Mouse (Mus musculus): Measurements from ENCODE around the gene Diexf.

Diexf gene

DNA sequence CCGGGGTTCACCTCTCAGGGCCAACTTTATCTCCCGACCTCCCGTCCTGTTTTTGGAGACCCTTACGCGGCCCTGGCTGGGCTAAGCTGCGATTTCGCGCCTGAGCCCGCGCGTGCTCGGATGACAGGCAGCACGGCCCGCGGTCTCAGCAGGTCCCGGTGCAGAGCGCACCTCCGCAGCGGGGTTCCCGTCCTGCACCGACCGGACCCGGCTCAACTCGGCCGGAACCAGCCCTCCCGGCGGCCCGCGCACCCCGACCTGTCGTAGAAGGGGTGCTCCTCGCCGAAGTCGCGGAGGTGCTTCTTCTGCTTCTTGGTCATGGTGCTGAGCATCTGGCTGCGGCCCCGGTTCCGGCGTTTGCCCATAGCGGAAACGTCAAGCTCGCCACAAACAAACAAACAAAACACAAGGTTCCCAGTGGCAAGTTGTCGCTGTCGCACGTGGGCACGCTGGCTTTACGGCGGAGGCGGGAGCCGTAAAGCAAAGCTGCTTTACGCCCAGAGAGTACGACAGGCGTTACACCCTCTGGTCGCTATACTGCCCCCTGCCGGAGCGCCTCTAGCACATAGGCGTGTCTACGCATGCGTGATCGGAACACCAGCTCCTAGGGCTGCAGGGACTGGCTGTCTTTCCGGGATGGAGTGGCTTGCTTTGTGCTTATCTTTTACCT, at the start of gene Diexf:
TSS of gene Diexf (minus strand) at position 487 of the 670 bp plus-strand sequence.
- in situ Hi-C loops (cut with MboI, MseI): loop anchor here (5.0 kb wide), 1 partner anchor 62 kb away; no protein-coding TSS in a partner anchor

DNA sequence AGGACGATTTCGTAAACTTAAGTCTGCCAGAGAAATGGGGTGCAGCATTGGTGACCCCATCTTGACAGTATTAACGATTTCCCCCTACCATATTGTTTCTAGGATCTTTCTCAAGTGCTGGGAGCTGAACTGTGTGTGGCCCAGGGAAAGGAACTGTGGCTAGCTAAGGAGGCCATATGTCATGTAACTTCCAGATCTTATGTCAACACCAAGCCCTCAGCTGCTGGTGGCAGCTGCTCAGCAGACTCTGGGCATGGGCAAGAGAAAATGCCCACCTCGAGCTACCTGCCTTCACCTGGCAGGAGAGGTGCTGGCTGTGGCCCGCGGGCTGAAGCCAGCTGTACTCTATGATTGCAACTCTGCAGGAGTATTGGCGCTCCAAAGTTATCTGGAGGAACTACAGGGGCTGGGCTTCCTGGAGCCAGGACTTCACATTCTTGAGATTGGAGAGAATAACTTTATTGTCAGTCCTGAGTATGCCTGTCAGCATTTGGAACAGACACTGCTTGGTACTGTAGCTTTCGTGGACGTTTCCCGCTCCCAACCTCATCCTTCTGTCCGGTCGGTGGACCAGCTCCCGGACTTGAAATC, 44.2 kb upstream of the Diexf start:
- in situ Hi-C loops (cut with MboI, MseI): no loop called here

DNA sequence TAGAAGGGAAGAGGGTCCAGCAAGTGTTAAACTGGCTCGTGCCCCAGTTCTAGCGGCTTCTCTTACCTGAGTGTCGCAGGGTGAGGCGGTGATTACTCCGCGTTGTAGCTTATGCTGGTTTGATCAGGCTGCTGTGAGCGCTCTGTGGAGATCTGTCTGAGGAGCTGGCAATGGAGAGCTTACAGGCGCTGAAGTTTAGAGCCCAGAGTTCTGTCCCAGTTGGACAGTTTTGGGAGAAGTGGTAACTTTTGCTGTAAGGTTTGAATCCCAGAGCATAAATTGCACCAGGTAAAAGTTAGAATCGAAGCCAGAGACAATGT, 43.7 kb upstream of the Diexf start:
- in situ Hi-C loops (cut with MboI, MseI): no loop called here

DNA sequence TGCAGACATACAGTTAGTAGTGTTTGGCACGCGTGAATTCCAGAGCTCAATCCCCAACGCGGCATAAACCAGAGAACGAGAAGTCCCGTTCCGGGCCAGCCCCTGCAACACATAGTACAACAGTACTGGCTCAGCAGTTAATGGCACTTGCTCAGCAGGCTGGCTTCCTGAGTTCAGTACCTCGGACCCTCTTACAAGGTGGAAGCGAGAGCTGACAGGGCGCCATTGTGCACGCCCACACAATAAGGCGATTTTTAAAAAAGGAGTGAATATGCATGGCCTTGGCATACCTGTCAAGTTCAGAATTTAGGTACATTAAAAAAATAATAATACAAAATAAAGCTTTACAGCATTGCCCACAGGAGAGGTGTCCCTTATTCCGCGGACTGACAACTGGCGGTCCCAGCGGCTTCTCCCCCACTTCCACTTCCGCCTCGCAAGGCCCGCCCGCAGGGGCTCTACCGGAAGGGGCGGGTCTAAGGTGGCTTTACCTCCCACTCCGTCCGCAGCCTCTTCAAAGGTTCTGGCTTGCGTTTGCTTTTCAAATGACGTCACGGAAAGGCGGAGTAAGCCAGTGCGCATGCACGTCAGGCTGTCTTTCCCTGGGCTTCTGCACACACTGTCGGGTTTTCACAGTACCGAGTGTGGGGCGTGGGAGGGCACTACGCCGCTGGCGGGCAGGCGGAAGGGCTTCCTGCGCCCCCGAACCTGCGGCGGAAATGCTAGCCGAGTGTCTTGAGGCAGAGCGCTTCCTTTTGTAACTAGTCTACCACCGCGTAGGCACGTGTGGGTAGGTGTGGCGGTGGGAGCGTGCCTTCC, 43.1 kb upstream of the Diexf start:
- in situ Hi-C loops (cut with MboI, MseI): no loop called here

DNA sequence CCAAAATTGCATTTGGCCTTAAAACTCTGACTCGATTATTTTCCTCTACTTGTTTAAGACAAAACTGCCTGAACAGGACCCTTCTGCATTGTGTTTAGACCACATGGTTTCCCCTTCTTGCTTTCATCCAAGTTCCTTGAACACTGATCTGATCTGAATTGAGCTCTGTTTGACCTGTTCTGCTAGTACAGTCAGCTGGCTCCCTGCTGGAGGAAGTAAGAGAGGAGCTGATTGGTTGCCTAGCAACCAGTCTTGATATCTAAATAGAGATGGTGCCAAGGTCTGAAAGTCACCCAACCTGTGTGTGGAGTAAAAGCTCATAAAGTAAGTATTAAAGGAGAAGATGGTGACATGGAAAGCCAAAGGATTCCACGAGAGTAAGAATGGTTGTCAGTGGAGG, 39.8 kb upstream of the Diexf start:
- in situ Hi-C loops (cut with MboI, MseI): no loop called here

DNA sequence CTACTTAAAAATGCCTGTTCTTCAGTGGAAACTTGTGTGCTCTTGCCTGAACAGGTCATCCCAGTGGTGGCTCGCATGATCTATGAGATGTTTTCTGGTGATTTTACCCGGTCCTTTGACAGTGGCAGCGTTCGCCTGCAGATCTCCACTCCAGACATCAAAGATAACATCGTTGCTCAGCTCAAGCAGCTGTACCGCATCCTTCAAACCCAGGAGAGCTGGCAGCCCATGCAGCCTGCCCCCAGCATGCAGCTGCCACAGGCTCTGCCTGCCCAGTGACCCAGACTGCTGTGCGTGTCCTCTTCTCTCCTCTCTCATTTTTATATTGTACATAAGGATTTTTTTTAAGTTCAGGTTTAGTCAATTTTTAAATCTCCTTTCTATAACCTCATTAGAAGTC, 39.2 kb upstream of the Diexf start:
- in situ Hi-C loops (cut with MboI, MseI): no loop called here

DNA sequence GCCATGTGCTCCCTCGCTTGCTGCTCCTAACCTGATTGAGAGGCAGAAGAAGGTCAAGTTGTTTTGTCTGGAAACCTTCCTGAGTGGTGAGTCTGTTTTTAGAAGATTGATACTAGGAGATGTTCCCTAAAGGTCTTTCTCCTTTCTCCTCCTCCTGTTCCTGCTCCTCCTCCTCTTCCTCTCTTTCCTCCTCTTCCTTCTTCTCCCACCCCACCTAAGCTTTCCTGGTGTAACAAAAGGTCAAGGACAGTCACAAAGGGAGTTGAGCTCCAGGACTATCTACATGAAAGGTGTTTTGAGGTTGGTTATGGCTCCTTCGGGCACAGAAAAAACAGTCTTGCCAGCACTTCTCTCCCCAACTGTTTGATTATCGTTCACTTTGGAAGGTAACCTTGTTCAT, 37.7 kb upstream of the Diexf start, which contains the start of gene A130010J15Rik:
TSS of gene A130010J15Rik (plus strand) at position 301 of the 400 bp plus-strand sequence.
- in situ Hi-C loops (cut with MboI, MseI): no loop called here

DNA sequence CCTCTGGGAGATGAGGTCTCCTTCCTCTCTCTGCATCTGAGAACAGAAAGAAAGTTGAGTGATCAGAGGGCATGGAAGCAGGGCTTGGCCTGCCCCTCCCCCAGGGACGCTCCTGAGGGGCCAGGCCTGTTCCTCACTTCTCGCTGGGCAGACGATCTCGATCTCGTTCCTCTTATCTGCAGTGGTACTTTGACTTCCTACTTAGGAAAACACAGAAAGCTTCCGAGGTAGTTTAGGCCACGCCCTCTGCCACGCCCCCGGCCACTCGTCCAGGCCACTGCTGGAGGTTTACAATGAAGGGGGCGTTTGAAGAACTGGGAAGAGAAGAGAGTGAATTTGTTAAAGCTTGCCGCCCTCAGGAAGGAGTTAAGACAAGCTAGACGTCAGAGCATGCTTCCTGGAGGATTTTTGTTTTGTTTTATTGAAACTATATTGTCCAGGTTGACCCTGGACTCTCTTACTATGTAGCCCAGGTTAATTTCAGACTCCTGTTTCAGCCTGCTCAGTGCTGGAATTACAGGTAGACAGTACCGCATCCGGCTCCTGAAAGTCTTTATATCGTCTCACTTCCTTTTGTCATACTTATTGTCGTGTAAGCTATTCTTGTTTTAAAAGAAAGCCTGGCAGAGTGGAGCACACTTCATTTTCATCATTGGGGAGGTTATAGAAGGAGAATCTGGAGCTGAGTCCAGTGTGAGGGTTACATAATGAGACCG, 30.4 kb upstream of the Diexf start:
- in situ Hi-C loops (cut with MboI, MseI): no loop called here

DNA sequence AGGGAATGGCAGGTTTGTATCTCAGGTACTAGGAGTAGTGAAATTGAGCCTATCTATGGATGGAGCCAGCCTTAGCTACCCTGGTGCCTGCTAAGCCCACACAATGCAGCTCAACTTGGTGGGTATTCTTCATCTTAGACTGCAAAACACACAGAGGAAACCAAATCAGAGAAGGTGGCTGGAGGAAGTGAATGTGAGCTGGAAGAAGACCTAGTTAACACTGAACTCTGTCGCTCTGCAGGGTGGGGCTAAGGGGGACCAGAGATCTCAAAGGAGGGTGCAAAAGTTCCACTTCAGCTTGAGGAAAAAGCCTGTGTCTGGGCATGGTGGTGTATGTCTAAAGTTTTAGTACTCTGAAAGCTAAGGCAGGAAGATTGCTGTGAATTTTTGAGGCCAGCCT, 29.5 kb upstream of the Diexf start:
- in situ Hi-C loops (cut with MboI, MseI): no loop called here

DNA sequence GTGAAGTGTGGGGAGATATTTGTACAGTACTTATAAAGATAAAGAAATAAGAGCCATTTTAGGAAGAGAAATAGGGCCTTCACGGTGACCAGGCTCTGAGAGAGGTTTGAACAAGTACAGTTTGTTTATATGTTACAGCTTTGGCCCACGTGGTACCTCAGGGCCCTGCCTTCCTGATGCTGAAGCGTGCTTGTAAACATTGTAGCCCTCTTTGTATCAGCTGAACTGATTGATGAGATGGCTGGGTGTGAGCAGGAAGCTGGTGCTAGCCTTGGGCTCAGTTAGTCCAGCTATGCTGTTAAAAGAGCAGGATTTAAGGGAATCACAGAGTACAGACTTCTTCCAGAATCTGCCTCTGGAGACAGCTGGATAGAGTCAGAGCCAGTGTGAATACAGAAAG, 29.1 kb upstream of the Diexf start:
- in situ Hi-C loops (cut with MboI, MseI): no loop called here

DNA sequence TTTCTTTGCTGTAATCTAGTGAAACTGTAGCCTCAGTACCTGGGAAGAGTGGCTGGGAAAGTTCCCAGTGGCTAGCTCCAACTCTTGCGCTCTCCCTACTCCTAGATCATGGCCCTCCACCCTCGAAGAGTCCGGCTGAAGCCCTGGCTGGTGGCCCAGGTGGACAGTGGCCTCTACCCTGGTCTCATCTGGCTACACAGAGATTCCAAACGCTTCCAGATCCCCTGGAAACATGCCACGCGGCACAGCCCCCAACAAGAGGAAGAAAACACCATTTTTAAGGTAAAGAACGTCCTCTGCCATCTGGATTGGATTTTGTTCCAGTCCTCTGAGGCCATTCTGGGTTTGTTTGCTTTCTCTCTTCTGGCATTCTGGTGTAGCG, 27.0 kb upstream of the Diexf start:
- in situ Hi-C loops (cut with MboI, MseI): no loop called here

DNA sequence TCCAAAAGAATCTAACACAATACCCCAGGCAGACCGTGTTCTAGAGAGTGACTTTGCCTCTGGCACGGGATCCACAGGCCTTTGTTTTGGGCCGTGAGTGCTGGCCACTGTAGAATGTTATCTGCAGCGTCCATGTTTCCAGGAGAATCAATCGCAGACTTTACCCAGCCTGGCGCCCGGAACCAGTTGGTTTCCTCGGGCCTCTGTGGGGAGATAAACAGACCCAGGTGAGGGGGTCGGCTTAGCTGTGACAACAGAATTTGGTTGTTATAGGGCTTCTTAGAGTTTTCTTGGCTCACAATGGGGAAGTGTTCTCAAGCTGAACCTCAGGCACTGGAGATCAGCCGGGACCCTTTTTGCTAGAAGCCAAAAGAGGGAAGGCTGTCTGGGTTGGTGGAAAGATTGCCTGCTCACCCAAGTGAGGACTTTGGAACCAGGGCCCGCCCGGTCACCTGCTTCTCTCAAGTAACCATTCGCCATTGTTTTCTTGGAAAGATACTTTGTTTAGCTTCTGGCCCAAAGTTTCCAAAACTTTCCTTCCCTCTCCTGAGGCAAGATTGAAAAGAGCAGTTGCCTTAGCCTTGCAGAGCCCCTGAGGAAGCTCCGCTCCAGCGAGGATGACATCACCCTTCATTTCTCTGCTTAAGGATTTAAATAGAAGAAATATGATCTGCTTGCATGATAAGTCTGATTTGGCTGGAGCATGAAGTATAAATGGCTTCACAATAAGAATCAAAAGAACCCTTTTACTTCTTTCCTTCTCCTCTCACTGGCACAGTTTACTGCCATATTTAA, 26.4 kb upstream of the Diexf start:
- in situ Hi-C loops (cut with MboI, MseI): no loop called here

DNA sequence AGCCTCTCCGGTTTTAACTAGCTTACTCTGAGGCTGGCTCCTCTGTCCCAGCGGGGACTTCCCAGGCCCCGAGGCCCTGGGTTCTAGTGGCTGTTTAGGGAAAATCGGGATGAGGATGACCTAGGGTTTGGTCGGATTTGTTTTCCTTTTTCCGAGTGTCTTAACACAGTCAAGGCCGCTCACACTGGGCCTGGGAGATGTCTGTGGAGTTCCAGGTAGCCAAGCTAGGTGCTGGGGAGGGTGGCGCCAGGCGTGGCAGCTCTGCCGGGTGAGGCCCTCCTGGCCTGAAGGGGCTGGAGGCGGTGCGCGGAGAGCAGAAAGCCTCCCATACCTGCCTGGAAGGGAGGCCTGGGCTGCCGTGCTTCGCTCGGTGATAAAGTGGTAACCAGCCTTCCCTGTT, 23.5 kb upstream of the Diexf start:
- in situ Hi-C loops (cut with MboI, MseI): no loop called here

DNA sequence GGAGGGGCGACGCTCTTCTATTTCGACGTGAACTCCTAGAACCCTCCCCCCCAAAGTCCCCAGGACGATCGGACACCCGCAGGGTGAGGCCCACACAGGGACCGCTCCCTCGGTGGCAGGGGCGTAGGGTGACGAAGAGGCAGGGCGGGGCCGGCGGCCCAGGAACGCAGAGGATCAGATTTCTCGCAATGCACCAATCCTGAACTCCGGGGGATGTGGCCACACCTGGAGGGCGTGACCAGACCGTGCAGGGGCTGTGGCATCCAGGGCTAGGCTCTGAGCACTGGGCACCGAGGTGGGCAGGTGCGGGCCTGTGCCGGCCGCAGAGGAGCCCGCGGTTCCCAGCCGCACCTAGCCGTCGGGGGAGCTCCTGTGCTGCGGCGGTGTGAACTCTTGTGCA, 22.8 kb upstream of the Diexf start, which contains the start of gene Irf6:
TSS of gene Irf6 (plus strand) at position 240 of the 400 bp plus-strand sequence.
- in situ Hi-C loops (cut with MboI, MseI): no loop called here

DNA sequence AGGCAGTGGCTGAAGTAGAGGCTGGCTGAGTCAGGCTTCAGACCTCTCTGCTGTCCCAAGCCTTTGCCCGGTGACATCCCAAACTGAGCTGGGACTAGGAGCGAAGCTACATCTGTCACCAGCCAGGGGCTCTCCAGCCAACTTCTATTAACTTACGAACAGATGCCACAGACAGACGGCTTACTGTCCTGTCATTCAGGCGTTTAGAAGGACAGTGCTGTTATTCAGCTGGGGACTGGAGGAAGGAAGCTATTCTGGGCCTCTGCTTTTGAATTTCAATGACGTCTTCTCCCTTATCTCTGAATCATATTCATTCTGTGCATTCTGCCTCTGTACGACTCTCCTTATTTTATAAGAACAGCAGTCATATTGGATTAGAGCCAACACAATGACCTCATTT, 21.1 kb upstream of the Diexf start:
- in situ Hi-C loops (cut with MboI, MseI): no loop called here

DNA sequence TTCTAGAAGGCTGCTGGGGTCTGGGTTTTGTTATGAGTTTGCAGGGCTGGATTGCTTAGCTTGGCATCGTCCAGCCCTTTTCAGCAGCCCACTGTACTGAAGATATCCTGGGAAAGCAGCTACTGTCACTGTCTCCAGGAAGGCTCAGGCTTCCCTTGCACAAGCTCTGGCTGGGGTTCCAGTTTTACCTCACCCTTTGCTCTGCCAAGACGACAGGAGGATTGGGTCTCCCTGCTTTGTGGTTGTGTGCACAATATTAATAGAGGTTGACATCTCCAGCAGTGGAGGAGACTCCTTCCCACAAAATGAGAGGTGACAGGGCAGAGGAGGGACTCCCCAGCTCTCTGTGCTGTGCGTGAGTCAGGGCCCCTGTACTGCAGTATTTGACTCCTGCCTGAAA, 19.2 kb upstream of the Diexf start:
- in situ Hi-C loops (cut with MboI, MseI): loop anchor here (10.0 kb wide), 1 partner anchor 1824 kb away; the partner anchor contains the start of gene Tmem206

DNA sequence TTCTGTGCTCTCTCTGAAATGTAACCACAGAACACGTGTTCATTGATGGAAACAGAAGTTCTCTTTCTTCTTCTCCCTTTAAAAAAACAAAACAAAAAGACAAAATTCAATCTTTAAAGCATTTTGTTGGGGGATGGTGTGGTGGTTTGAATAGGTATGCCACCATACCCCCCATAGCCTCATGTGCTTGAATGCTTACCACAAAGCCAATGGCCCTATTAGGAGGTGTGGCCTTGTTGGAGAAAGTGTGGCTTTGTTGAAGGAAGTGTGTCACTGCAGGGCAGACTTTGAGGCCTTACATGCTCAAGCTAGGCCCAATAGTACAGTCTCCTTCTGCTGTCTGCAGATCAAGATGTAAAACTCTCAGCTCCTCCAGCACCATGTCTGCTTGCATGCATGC, 16.3 kb upstream of the Diexf start:
- in situ Hi-C loops (cut with MboI, MseI): loop anchor here (10.0 kb wide), 1 partner anchor 1822 kb away; the partner anchor contains the start of gene Tmem206

DNA sequence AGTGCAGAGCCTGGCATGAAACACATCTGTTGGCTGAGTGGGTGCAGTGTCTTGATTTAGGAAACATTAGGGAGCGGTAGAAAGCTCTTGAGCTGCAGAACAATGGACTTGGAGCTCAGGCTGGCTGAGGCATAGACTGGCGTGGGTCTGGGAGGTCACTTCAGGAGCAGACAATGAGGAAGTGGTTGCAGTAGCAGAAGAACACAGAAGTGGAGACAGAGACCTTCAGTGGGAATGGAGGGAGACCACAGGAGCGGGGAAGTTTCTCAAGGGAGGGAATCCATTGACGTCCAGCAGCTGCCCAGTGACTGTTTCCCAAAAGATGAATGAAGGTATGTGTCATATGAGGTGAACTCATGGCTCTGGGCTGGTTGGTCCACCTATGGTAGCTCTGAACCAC, 15.0 kb upstream of the Diexf start:
- in situ Hi-C loops (cut with MboI, MseI): loop anchor here (10.0 kb wide), 1 partner anchor 1820 kb away; the partner anchor contains the start of gene Tmem206

DNA sequence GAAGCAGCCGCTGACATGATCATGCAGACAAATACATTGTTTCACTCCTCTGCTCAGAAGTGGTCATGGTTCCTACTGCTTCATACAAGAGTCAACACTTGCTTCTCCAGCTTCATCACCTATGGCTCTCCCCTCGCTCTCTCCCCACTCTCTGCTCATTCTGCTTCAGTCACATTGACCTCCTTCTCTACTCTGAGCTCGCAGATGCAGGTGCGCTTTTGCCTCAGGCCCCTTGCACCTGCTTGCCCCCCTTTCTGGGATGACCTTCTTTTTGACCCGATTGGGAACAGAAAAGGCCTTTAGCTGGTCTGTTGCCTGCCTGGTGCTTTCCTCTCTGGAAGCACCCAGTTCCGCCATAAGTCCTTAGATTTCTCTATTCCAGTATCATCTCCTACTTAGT, 14.4 kb upstream of the Diexf start:
- in situ Hi-C loops (cut with MboI, MseI): loop anchor here (10.0 kb wide), 1 partner anchor 1820 kb away; the partner anchor contains the start of gene Tmem206

DNA sequence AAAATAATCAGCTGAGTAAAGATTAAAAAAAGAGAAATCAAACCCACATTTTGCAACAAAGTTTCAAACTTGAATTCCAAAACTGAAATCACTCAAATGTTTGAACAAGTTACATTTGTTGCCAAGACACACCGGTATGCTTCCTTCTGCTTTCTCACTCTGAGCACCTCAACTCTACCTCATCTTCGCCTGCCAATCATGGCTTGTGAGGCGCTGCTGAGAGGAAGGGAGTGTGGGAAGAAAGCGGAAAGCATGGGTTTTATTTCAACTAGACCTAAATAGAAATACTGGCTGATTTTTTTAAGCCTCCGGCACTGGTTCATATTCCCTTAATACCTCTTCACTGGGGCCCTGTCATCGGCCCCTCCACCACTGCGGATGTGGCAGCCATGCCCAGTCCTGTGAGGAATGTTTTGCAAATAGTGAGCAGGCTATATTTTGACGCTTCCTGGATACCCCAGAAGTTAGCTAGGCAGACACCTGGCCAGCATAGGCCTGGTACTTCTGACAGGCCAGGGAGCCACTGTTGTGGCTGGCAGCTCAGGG, 12.5 kb upstream of the Diexf start:
- in situ Hi-C loops (cut with MboI, MseI): loop anchor here (10.0 kb wide), 1 partner anchor 1818 kb away; the partner anchor contains the start of gene Tmem206

DNA sequence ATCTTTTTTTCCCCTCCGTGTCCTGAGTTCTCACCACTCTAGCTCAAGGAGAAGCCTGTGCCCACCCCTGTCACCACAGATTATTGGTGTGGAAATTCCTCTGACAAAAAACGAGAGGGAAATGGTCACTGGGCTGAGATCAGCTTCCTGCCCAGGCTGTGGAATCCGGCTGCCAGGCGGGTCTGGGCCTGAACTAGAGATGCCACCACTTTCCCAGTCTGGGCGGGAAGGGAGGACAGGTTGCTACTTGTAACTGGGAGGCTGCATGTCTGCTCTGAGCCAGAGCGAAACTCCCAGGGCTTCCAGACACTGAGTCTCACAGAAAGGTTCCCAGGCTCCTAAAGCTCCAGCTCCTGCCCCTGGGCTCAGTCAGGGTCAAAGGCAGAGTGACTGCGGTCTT, 11.0 kb upstream of the Diexf start:
- in situ Hi-C loops (cut with MboI, MseI): loop anchor here (10.0 kb wide), 1 partner anchor 1816 kb away; the partner anchor contains the start of gene Tmem206

Measured in T-helper 2 cell (primary cell).